Mouse (Mus musculus) kidney, embryonic 14.5 days (tissue): Measurements from ENCODE around the gene Ablim1. TPM values are rescaled to one million over a fixed set of nuclear protein-coding genes. Genes with fewer than 3 reads are reported as not detected.

Source experiments
- ATAC-seq: fragments of 200-750 bp; cut with Nextera tagmentation; 2 replicates; pipeline ENCODE4 v1.8.0; 2017; ENCODE audit warnings: moderate number of reproducible peaks, mild to moderate bottlenecking, moderate TSS enrichment, moderate library complexity; ENCODE audit not compliant: low FRiP score, low TSS enrichment
- H3K27ac ChIP-seq: fragments of 300-500 bp; sonication (generic); 2 replicates; pipeline ENCODE4 v1.5.1; 2014; ENCODE audit warnings: low read depth, mild to moderate bottlenecking, low read length, moderate library complexity, mixed read lengths
- H3K27me3 ChIP-seq: fragments of 300-500 bp; sonication (generic); 2 replicates; pipeline ENCODE4 v1.6.1; 2014; ENCODE audit warnings: mild to moderate bottlenecking, low read length; ENCODE audit not compliant: control insufficient read depth, insufficient read depth
- H3K36me3 ChIP-seq: fragments of 300-500 bp; sonication (generic); 2 replicates; pipeline ENCODE4 v1.6.1; 2014; ENCODE audit warnings: low read length, mixed read lengths; ENCODE audit not compliant: control insufficient read depth, insufficient read depth
- H3K4me1 ChIP-seq: fragments of 300-500 bp; sonication (generic); 2 replicates; pipeline ENCODE4 v1.6.1; 2014; ENCODE audit warnings: low read length, mixed read lengths; ENCODE audit not compliant: control insufficient read depth, insufficient read depth
- H3K4me2 ChIP-seq: fragments of 300-500 bp; sonication (generic); replicated peaks from 2 replicates; pipeline ENCODE4 v1.6.1; 2014; ENCODE audit warnings: low read depth, mild to moderate bottlenecking, low read length
- H3K4me3 ChIP-seq: fragments of 300-500 bp; sonication (generic); 2 replicates; pipeline ENCODE4 v1.5.1; 2014; ENCODE audit warnings: mild to moderate bottlenecking, low read length
- H3K9ac ChIP-seq: fragments of 300-500 bp; sonication (generic); 2 replicates; pipeline ENCODE4 v1.6.1; 2014; ENCODE audit warnings: low read depth, mild to moderate bottlenecking, low read length, moderate library complexity
- H3K9me3 ChIP-seq: fragments of 300-500 bp; sonication (generic); 2 replicates; pipeline ENCODE4 v1.6.1; 2016; ENCODE audit warnings: low read length; ENCODE audit not compliant: control insufficient read depth
- WGBS: fragments of 180-500 bp; shearing (Covaris S2); extraction: QIAGEN DNeasy Blood & Tissue Kit; methylation state at CpG from one replicate; pipeline ENCODE4 v1.1.7; 2014; 5-methylcytosine and 5-hydroxymethylcytosine counted together
- polyA plus RNA-seq: library from polyadenylated mRNA; unstranded; fragments of >200 nt; fragmentation: Nextera tagmentation; extraction: Ambion mirVana; gene quantifications from 2 replicates; pipeline ENCODE4 v1.2.1, GENCODE M21; 2014

Gene Ablim1
- polyA plus RNA-seq, 1 experiment from 2014 or later, result 36.0 TPM

DNA sequence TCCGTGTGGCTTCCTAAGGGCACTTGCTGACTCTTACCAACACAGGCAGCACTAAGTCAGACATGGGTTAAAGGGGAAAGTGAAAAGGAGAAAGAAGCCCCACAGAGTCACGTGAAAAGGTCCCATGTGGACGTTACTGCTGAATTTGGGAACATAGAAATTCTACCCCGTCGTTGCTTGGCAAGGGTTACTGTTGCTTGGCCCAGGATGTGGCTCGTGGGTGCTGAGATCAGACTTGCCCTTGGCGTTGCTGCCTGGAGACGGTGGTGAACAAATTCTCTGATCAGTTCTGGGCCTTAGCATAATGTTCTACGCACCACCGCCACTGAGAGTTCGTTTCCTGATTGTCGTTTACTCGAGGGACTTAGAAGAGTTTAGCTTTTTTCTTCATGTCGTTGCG is 277.9 kb downstream of the Ablim1 start:
- ATAC-seq, result no peak

DNA sequence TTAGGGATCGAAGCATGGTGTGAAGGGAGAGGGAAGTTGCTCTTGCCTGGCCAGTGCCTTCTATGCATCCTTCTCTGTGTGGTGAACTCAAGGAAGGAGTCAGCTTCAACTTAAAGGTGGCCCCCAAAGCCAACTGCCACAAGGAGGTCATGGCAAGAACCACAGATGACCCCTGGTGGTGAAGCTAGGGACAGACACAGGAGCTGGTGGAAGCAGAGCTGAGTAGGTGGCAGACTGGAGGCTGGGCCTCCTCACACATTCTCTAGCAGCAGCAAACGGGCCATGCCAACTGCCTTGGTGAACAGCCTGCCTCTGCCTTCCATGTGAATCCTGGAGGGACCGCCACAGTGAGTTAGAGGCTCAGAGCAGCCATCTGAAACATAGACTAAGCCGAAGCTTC is 283.1 kb downstream of the Ablim1 start:
- Histone ChIP-seq H3K4me1 (peaks cover 6% of the 10 kb centered on the region; the same call in 1 of the 2 replicates), H3K27ac (no peak overlapping the region), H3K27me3 (no peaks in the 10 kb centered on the region), H3K9ac (no peak overlapping the region), H3K4me3 (no peak overlapping the region), H3K36me3 (no peaks in the 10 kb centered on the region), H3K4me2 (no peak overlapping the region), H3K9me3 (peaks cover 4% of the 10 kb centered on the region; the same call in 1 of the 2 replicates)
- 0 out of 2 replicates have a peak, but pooled peaks have one; percentile 35 for ATAC-seq
- WGBS, result 62% methylated on average over 4 of the region's 4 CpGs

More for the DNA sequence above, 277.9 kb downstream of the Ablim1 start:
- WGBS, result 81% methylated on average over 15 of the region's 15 CpGs
- Histone ChIP-seq H3K36me3 (peaks cover 6% of the 10 kb centered on the region), H3K27ac (no peak overlapping the region), H3K27me3 (no peaks in the 10 kb centered on the region), H3K9me3 (no peaks in the 10 kb centered on the region), H3K4me3 (no peak overlapping the region), H3K4me1 (peaks cover 6% of the 10 kb centered on the region; the same call in 1 of the 2 replicates), H3K4me2 (no peak overlapping the region), H3K9ac (no peak overlapping the region)

DNA sequence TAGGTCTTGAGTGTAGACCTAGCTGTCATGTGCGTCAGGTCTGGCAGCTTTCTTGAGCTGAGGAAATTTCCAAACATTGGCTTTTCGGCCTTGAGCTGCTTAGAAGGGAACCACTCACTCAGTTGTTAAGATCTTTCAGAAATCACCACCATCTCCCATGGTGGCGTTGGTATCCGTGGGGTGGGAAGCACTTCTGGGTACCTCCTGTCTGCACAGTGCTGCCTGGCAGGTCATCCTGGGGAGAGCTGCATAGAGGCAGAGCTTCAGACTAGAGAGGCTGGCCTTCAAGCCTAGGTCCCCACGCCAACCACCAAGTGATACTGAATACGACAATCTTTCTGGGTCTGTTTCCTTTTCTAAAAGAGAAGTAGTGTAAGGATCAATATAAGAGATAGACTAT is 285.3 kb downstream of the Ablim1 start:
- H3K27ac ChIP-seq, result no peak overlapping the region
- no peaks in the 10 kb centered on the region for H3K36me3 ChIP-seq
- WGBS, result 91% methylated on average over 6 of the region's 6 CpGs
- ATAC-seq, result no peak
- H3K4me1 ChIP-seq, result peaks cover 2% of the 10 kb centered on the region; the same call in 1 of the 2 replicates
- no peak overlapping the region for H3K4me3 ChIP-seq
- no peak overlapping the region for H3K4me2 ChIP-seq
- no peak overlapping the region for H3K9ac ChIP-seq
- peaks cover 6% of the 10 kb centered on the region; the same call in 1 of the 2 replicates for H3K9me3 ChIP-seq
- no peaks in the 10 kb centered on the region for H3K27me3 ChIP-seq

DNA sequence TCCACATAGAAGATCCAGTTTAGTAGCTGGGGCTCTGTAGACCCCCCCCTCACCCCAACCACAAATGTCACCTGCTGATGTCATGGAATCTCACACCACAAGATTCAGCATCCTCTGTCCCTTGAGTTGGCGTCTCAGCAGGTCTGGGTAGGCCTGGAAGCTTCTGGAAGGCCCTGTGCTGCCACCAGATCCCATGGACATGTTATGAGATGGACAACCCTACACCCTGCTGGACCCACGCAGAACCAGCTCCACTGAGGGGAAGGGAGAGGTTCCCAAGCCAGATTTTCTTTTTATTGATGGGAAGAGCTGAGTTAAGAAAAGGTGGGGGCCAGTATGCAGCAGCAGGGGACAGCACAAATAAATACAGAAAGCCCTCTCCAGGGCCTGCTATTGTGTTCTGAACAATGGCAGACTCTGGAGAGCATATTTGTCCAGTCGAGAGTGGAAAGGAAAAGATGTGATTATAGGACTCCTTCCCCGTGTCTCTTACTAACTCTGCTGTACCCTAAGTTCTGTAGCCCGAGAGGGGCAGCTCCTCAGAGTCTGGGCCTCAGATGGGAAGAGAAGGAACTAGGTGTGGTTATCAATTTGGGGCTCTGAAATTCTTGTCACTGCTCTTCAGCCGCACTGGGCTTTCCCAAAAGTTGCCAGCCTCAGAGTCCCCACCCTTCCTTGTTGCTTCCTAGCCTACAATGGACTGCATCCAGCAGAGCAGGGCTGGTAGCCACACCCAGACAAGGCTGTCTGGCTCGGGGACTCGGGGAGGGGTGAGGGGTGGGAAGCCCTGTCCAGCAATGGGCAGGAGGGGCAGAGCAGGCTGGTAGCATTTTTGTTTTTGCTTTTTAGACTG is 286.2 kb downstream of the Ablim1 start:
- no peak overlapping the region for H3K9ac ChIP-seq
- no peak overlapping the region for H3K27ac ChIP-seq
- H3K27me3 ChIP-seq, result no peaks in the 10 kb centered on the region
- no peaks in the 10 kb centered on the region for H3K36me3 ChIP-seq
- ATAC-seq, result no peak
- no peak overlapping the region for H3K4me2 ChIP-seq
- no peaks in the 10 kb centered on the region for H3K4me1 ChIP-seq
- H3K9me3 ChIP-seq, result peaks cover 6% of the 10 kb centered on the region; the same call in 1 of the 2 replicates
- no peak overlapping the region for H3K4me3 ChIP-seq
- 68% methylated on average over 8 of the region's 8 CpGs for WGBS

DNA sequence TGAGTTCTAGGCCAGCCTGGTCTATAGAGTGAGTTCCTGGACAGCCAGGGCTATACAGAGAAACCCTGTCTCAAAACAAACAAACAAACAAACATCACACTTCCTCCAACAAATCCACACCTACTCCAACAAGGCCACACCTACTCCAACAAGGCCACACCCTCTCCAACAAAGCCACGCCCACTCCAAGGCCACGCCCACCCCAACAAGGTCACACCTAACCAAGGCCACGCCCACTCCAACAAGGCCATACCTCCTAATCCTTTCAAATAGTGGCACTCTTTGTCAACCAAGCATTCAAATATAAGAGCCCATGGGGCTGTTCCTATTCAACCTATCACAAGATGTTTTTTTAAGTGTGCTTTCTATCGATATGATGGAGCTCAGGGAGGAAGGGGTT is 288.2 kb downstream of the Ablim1 start:
- Histone ChIP-seq H3K9me3 (peaks cover 6% of the 10 kb centered on the region; the same call in 1 of the 2 replicates), H3K36me3 (no peaks in the 10 kb centered on the region), H3K4me3 (no peak overlapping the region), H3K4me1 (no peaks in the 10 kb centered on the region), H3K27ac (no peak overlapping the region), H3K9ac (no peak overlapping the region), H3K27me3 (no peaks in the 10 kb centered on the region), H3K4me2 (no peak overlapping the region)
- 66% methylated on average over 4 of the region's 4 CpGs for WGBS
- ATAC-seq, result no peak

DNA sequence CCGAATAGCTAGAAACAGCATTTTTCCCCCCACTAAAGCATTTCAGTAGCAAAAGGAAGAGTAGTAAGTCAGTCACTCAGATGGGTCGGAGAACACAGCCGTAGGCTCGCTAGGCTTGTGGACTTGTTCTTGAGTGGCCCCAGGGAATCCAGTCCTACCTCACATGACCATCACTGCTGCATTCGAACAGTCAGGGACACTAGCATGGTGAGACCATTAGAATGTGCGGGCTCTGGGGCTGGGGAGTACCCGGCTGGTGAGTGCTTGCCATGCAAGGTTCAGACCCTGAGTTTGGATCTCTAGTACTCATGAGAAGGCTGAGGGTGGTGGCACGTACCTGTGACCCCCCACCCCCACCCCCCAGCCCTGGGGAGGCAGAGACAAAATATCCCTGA is 296.9 kb downstream of the Ablim1 start:
- no peak overlapping the region; the same call in 1 of the 2 replicates for H3K4me2 ChIP-seq

DNA sequence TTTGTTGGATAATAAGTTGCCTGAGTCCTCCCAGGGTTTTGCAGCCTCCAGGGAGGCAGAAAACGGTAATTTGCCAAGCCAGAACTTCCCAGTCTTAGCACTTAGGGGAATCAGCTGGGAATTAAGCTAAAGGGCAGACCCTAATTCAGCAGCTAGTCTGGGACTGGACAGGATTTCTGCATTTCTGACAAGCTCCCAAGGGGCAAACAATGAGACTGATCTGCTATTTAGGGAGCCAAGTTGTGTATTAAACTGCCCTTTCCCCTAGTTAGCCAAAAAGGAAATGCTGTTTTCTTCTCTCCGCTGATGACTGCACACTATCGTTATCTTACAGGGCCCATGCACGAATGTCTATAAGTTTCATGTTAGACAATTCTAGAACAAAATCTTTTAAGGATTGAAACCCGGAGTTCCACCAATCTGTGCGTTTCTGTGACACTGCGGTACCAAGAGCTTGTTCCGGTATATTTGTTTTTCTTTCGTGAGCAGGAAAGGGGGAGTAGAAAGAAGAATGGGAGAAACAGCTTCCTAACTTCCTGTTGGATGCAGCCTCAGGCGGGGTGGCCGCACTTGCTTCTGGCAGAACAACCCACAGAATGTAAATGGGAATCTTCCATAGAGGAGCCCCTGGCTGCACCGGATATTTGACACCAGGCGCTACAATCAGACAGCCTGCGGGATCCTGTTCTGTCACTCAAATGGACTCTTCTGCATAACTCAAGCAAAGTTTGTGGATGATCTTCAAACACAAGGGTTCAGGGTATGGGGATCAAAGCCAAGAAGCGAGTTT is 297.5 kb downstream of the Ablim1 start:
- Histone ChIP-seq H3K4me2 (peak overlapping the region; percentile 27; the same call in 1 of the 2 replicates), H3K4me3 (no peak overlapping the region), H3K36me3 (no peaks in the 10 kb centered on the region), H3K4me1 (peaks cover 20% of the 10 kb centered on the region), H3K27me3 (no peaks in the 10 kb centered on the region), H3K9me3 (no peaks in the 10 kb centered on the region), H3K27ac (0 out of 2 replicates have a peak overlapping the region, but pooled peaks have one; percentile 43), H3K9ac (no peak overlapping the region)
- 23% methylated on average over 15 of the region's 15 CpGs for WGBS
- peak; percentile 22; the same call in 1 of the 2 replicates for ATAC-seq

More for the DNA sequence above, 296.9 kb downstream of the Ablim1 start:
- Histone ChIP-seq H3K9me3 (no peaks in the 10 kb centered on the region), H3K9ac (no peak overlapping the region), H3K4me3 (no peak overlapping the region), H3K4me1 (peaks cover 20% of the 10 kb centered on the region), H3K27me3 (no peaks in the 10 kb centered on the region), H3K27ac (no peak overlapping the region), H3K36me3 (no peaks in the 10 kb centered on the region)
- no peak for ATAC-seq
- WGBS, result 78% methylated on average over 8 of the region's 8 CpGs

DNA sequence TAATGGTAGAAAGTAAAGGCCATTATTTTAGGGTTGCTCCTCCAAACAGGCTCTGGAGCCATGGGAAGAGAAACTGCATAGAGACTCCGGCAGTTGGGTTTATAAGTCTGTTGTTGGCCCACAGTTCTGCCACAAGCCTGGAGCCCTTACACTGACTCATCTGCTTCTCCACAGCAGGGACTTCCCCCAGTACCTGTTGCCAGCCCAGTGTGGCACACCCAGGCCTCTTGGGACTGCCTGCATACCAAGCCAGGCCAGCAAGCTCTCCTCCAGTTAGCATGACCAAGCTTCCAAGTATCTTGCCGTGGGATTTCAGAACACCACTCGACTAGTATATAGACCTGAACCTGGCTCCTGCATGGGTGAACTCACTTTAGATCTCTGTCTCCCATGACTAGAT is 299.9 kb downstream of the Ablim1 start:
- no peaks in the 10 kb centered on the region for H3K27me3 ChIP-seq
- H3K4me2 ChIP-seq, result no peak overlapping the region
- peaks cover 20% of the 10 kb centered on the region for H3K4me1 ChIP-seq
- H3K9me3 ChIP-seq, result no peaks in the 10 kb centered on the region
- H3K4me3 ChIP-seq, result no peak overlapping the region
- H3K36me3 ChIP-seq, result no peaks in the 10 kb centered on the region
- no peak for ATAC-seq
- no peak overlapping the region for H3K9ac ChIP-seq
- H3K27ac ChIP-seq, result no peak overlapping the region
- 77% methylated on average over 3 of the region's 3 CpGs for WGBS
